Mouse (Mus musculus): ENCODE data around the gene Rnasel.

DNA sequence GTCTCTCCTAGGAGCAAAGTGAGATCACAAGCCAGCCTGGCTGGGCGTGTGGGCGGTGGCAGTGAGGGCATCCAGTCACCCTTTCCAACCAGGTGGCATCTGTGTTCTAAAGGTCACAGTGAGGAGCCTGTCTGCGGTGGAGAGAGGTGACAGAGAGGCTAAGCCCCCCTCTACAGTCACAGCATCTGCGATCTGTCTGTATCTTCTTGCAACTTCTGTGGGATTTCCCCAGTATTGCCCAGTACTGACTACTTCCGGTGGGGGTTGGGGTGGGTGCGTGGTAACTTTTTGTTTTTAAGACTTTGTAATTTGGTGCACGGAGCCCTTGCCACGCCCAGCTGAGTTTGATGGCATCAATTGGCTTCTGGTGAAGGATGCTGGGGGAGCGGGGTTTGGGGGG is 25.8 kb upstream of the Rnasel start:
- no peak for TF ChIP-seq CTCF (IDR thresholded peaks at IDR 0.05; ENCODE audit: control insufficient read depth, insufficient read depth, insufficient replicate concordance, low read depth, low read length)
- TF ChIP-seq POLR2A (IDR thresholded peaks at IDR 0.05; ENCODE audit: control insufficient read depth, low read depth, low read length) = no peak; the same call in 1 of the 2 replicates

Measured in testis, adult 2 months (tissue).